Mouse (Mus musculus) hematopoietic multipotent progenitor cell, adult 10-12 weeks (in vitro differentiated cells): Measurements from ENCODE around the gene Olfr996. TPM values are rescaled to one million over a fixed set of nuclear protein-coding genes. Genes with fewer than 3 reads are reported as not detected.

ENCODE experiments used
- polyA plus RNA-seq: library from polyadenylated mRNA; stranded (reverse); fragments of >175 nt; gene quantifications from 2 replicates; pipeline ENCODE4 v1.2.3, GENCODE M21; 2012; ENCODE audit warnings: low replicate concordance

Gene Olfr996
- not detected in 2 replicates for polyA plus RNA-seq

GRCm38 (mm10) chr2:85578915-85579314, at the start of gene Olfr996:
Gene Olfr996 (plus strand): TSS chr2:85579215.

GRCm38 (mm10) chr2:85588648-85589047, 9.6 kb downstream of the Olfr996 start, which contains the start of gene Olfr998:
Gene Olfr998 (plus strand): TSS chr2:85588948.

DNA sequence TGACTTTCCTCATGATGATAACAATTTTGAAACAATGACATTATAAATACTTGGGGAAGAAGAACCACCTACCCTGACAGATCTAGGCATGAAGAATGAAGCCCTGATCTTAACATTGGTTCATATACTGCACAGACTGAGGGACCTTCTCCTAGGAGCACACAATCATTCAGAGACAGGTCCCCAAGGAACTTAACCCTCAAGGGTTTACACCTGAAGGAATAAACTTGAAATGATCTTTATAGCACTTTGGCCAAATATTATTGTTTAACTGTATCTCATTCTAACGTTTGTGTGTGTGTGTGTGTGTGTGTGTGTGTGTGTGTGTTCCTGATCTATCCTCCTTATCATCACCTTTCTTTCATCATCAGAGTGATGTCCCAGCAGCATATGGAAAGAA, 32.8 kb downstream of the Olfr996 start, which contains the start of gene Olfr1000:
TSS of gene Olfr1000 (minus strand) at position 101 of the 400 bp plus-strand sequence.

Other genes with a start within 250 kb of the Olfr996 start
- not detected in 2 replicates for gene Olfr987, start 239.9 kb upstream of the Olfr996 start, polyA plus RNA-seq
- gene Olfr988, start 216.0 kb upstream of the Olfr996 start, polyA plus RNA-seq = not detected in 2 replicates
- gene Olfr992, start 169.7 kb upstream of the Olfr996 start, polyA plus RNA-seq = not detected in 2 replicates
- gene Olfr993, start 164.3 kb upstream of the Olfr996 start, polyA plus RNA-seq = not detected in 2 replicates
- not detected in 2 replicates for gene Olfr994, start 142.8 kb upstream of the Olfr996 start, polyA plus RNA-seq
- not detected in 2 replicates for gene Olfr995, start 135.6 kb upstream of the Olfr996 start, polyA plus RNA-seq
- not detected in 2 replicates for gene 4833423E24Rik, start 60.2 kb upstream of the Olfr996 start, polyA plus RNA-seq
- gene Olfr998, start 9.7 kb downstream of the Olfr996 start, polyA plus RNA-seq = not detected in 2 replicates
- gene Olfr1000, start 32.7 kb downstream of the Olfr996 start, polyA plus RNA-seq = not detected in 2 replicates
- not detected in 2 replicates for gene Olfr1002, start 71.5 kb downstream of the Olfr996 start, polyA plus RNA-seq
- not detected in 2 replicates for gene Olfr154, start 85.2 kb downstream of the Olfr996 start, polyA plus RNA-seq
- not detected in 2 replicates for gene Olfr1006, start 99.6 kb downstream of the Olfr996 start, polyA plus RNA-seq
- gene Olfr1008, start 110.2 kb downstream of the Olfr996 start, polyA plus RNA-seq = not detected in 2 replicates
- gene Olfr1009, start 136.2 kb downstream of the Olfr996 start, polyA plus RNA-seq = not detected in 2 replicates
- gene Olfr1012, start 183.6 kb downstream of the Olfr996 start, polyA plus RNA-seq = not detected in 2 replicates
- gene Olfr1013, start 187.9 kb downstream of the Olfr996 start, polyA plus RNA-seq = not detected in 2 replicates
- not detected in 2 replicates for gene Olfr1014, start 193.5 kb downstream of the Olfr996 start, polyA plus RNA-seq
- gene Olfr1015, start 202.8 kb downstream of the Olfr996 start, polyA plus RNA-seq = not detected in 2 replicates
- not detected in 2 replicates for gene Olfr1016, start 223.3 kb downstream of the Olfr996 start, polyA plus RNA-seq
- gene Olfr1018, start 239.3 kb downstream of the Olfr996 start, polyA plus RNA-seq = not detected in 2 replicates